Mouse (Mus musculus) T-helper 1 cell (primary cell): ENCODE measurements at regions not wholly inside any gene's neighbourhood (a gene's known extent, or its start where the extent isn't known, plus 50 kb on each side); places are given as distances from the start of the nearest gene placed in this dataset.

Source experiments
- in situ Hi-C: fragments of 300-600 bp; cut with MboI, MseI; formaldehyde crosslinking; loops from one replicate; pipeline ENCODE4 v1.15.1; 2025; ENCODE audit warnings: high pct_unique_total_duplicates

- in situ Hi-C loops: no loop called here
These were observed 281.2 kb upstream of the Cypt12 start for GRCm38 (mm10) chr3:17667016-17667415.

GRCm38 (mm10) chr3:17668839-17669238 is 279.4 kb upstream of the Cypt12 start:
- in situ Hi-C loops: no loop called here
